29 mouse cellular contexts compared by ENCODE assay signal in the genomic region with DNA sequence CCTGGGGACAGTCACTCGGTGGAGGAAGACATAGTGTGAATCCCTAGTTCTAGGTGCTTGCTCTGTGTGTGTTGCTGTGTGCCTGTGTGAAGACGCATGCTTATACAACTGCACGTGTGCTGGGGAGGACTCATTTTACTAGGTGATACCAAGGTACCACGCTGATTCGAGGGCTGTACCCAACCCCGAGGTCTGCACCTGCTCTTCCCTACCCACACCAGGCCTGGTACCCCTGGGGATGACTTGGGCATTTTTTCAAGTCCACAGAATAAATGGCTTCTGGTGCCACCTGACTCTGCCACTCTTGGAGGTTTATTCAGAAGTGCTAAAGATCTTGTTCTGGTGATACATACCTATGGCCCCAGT. TPM values are rescaled to one million over a fixed set of nuclear protein-coding genes. Genes with fewer than 3 reads are reported as not detected.
A peak's percentile ranks its signal among the peaks of the same experiment; 100 is the strongest.
DNase-seq lines count a peak whose midpoint lies in the region; ATAC-seq and TF ChIP-seq lines count a peak whose summit lies in the region.
"Had no signal": no experiment of that assay in that cellular context is flagged by ENCODE, and none has a peak within 500 bp of the region (broad histone marks: within the 10 kb centered on the region; RNA-seq: fewer than 3 reads in every experiment).

No protein-coding gene starts in this region.

- peaks cover 27% of the 10 kb centered on the region for H3K4me1 ChIP-seq in forebrain, embryonic 14.5 days (ENCODE audit: control insufficient read depth, insufficient read depth, low read length)
- peaks cover 8% of the 10 kb centered on the region; the same call in 1 of the 2 replicates for H3K4me1 ChIP-seq in forebrain, embryonic 11.5 days (replicated peaks; ENCODE audit: control insufficient read depth, insufficient read depth, low read length)
- H3K4me1 ChIP-seq in neural tube, embryonic 15.5 days = peaks cover 23% of the 10 kb centered on the region
- H3K4me1 ChIP-seq: liver, embryonic 12.5 days; stomach, embryonic 15.5 days had no signal

- H3K27ac ChIP-seq in forebrain, embryonic 14.5 days (ENCODE audit: low read depth, low read length) = peak overlapping the region; percentile 63; the same call in 1 of the 2 replicates
- no peak overlapping the region for H3K27ac ChIP-seq in forebrain, embryonic 11.5 days (ENCODE audit: low read depth, low read length)
- peak overlapping the region; percentile 70 for H3K27ac ChIP-seq in left cerebral cortex, adult 2 months
- H3K27ac ChIP-seq in neural tube, embryonic 15.5 days (replicated peaks) = peak overlapping the region; percentile 67; the same call in 1 of the 2 replicates
- H3K27ac ChIP-seq: liver, embryonic 12.5 days; stomach, embryonic 15.5 days had no signal

- no peak overlapping the region for H3K4me2 ChIP-seq in forebrain, embryonic 14.5 days (ENCODE audit: low read length)
- no peak overlapping the region for H3K4me2 ChIP-seq in forebrain, embryonic 11.5 days (ENCODE audit: low read depth, low read length, severe bottlenecking)
- H3K4me2 ChIP-seq in neural tube, embryonic 15.5 days = no peak overlapping the region
- H3K4me2 ChIP-seq: heart, embryonic 11.5 days; hindbrain, embryonic 15.5 days; limb, embryonic 13.5 days; liver, embryonic 12.5 days; stomach, embryonic 15.5 days had no signal

- intact Hi-C loops in left cerebral cortex, adult 2 months (cut with DNase I) = no loop called here

- H3K36me3 ChIP-seq in forebrain, embryonic 14.5 days (ENCODE audit: control insufficient read depth, insufficient read depth, low read length) = peaks cover 3% of the 10 kb centered on the region; the same call in 1 of the 2 replicates
- H3K36me3 ChIP-seq in forebrain, embryonic 11.5 days (ENCODE audit: control insufficient read depth, insufficient read depth, low read length) = no peaks in the 10 kb centered on the region
- H3K36me3 ChIP-seq in neural tube, embryonic 15.5 days = 0 out of 2 replicates have a peak, but pooled peaks cover 2% of the 10 kb centered on the region
- H3K36me3 ChIP-seq: hindbrain, embryonic 15.5 days; liver, embryonic 12.5 days; stomach, embryonic 15.5 days had no signal

- no peaks in the 10 kb centered on the region for H3K9me3 ChIP-seq in forebrain, embryonic 14.5 days (replicated peaks; ENCODE audit: control insufficient read depth, low read length)
- no peaks in the 10 kb centered on the region for H3K9me3 ChIP-seq in forebrain, embryonic 11.5 days (ENCODE audit: control insufficient read depth, low read length)
- H3K9me3 ChIP-seq in neural tube, embryonic 15.5 days (replicated peaks) = no peaks in the 10 kb centered on the region
- H3K9me3 ChIP-seq: hindbrain, embryonic 15.5 days; limb, embryonic 13.5 days; liver, embryonic 12.5 days; stomach, embryonic 15.5 days had no signal

- no peak overlapping the region for H3K4me3 ChIP-seq in forebrain, embryonic 14.5 days (ENCODE audit: low read depth, low read length)
- no peak overlapping the region for H3K4me3 ChIP-seq in forebrain, embryonic 11.5 days (ENCODE audit: low read depth, low read length)
- no peak overlapping the region for H3K4me3 ChIP-seq in left cerebral cortex, adult 2 months
- no peak overlapping the region for H3K4me3 ChIP-seq in neural tube, embryonic 15.5 days (replicated peaks)
- H3K4me3 ChIP-seq: hindbrain, embryonic 15.5 days; limb, embryonic 13.5 days; liver, embryonic 12.5 days; stomach, embryonic 15.5 days had no signal

- H3K27me3 ChIP-seq in forebrain, embryonic 14.5 days (replicated peaks; ENCODE audit: control insufficient read depth, insufficient read depth, low read length) = no peaks in the 10 kb centered on the region
- no peaks in the 10 kb centered on the region for H3K27me3 ChIP-seq in forebrain, embryonic 11.5 days (ENCODE audit: control insufficient read depth, insufficient read depth, low read length)
- no peaks in the 10 kb centered on the region for H3K27me3 ChIP-seq in neural tube, embryonic 15.5 days (replicated peaks)
- H3K27me3 ChIP-seq: hindbrain, embryonic 15.5 days; limb, embryonic 13.5 days; liver, embryonic 12.5 days; stomach, embryonic 15.5 days had no signal

- DNase-seq in forebrain, embryonic 14.5 days (ENCODE audit: low spot score) = no peak
- DNase-seq in forebrain, embryonic 11.5 days (ENCODE audit: low spot score) = no peak
- no peak for DNase-seq in left cerebral cortex, adult 2 months (ENCODE audit: extremely low spot score in 1 of 2, low spot score in 2 of 2)
- DNase-seq in left cerebral cortex, adult 11 months (ENCODE audit: low spot score) = no peak
- DNase-seq in testis, postnatal 14 days (ENCODE audit: low spot score) = no peak
- DNase-seq: adrenal gland, adult 2 months; cerebellum, adult 11-12 months; cerebellum, postnatal 36 days; kidney, adult 9 months; kidney, postnatal 14 days; layer of hippocampus, postnatal 36 days; lung, adult 18-20 months; lung, postnatal 10 days; right cerebral cortex, adult 18-20 months; right cerebral cortex, postnatal 4 days; thymus, adult 18-20 months; thymus, postnatal 36 days had no signal

- no peak overlapping the region for H3K9ac ChIP-seq in forebrain, embryonic 14.5 days (ENCODE audit: low read length)
- no peak overlapping the region for H3K9ac ChIP-seq in forebrain, embryonic 11.5 days (ENCODE audit: low read length)
- H3K9ac ChIP-seq in neural tube, embryonic 15.5 days (replicated peaks) = no peak overlapping the region
- H3K9ac ChIP-seq: hindbrain, embryonic 15.5 days; limb, embryonic 13.5 days; liver, embryonic 12.5 days; stomach, embryonic 15.5 days had no signal

- ATAC-seq in forebrain, embryonic 14.5 days = no peak
- ATAC-seq in forebrain, embryonic 11.5 days (replicated peaks; ENCODE audit: low FRiP score) = no peak
- ATAC-seq in granulocyte monocyte progenitor cell, adult 5-6 weeks (replicated peaks; ENCODE audit: poor library complexity, severe bottlenecking) = 0 out of 2 replicates have a peak, but pooled peaks have one; percentile 14
- no peak for ATAC-seq in neural tube, embryonic 15.5 days (ENCODE audit: low FRiP score)
- ATAC-seq: intestine, embryonic 16.5 days; liver, embryonic 12.5 days; midbrain, embryonic 16.5 days had no signal

- WGBS in forebrain, embryonic 14.5 days = 84% methylated on average over 6 of the region's 6 CpGs
- 88% methylated on average over 6 of the region's 6 CpGs for whole genome bisulfite sequencing in forebrain, embryonic 11.5 days
- WGBS in neural tube, embryonic 15.5 days = 77% methylated on average over 6 of the region's 6 CpGs

- TF ChIP-seq CTCF in left cerebral cortex, adult 2 months (IDR thresholded peaks at IDR 0.05) = no peak

RNA-seq across cellular contexts. Expression of a gene that starts 24.2 kb away (rescaled TPM):
- polyA plus RNA-seq in forebrain, embryonic 14.5 days (2014; fragmentation: Nextera tagmentation; extraction: Ambion mirVana) = 2.1 and 3.0 TPM in 2 replicates
- 0.96 and 1.1 TPM in 2 replicates for polyA plus RNA-seq in forebrain, embryonic 11.5 days (2014; fragmentation: Nextera tagmentation; extraction: Ambion mirVana)
- 1 to 10 TPM in 1 of 2 experiments, under 1 TPM in 1; 1.00 to 1.8 TPM for total RNA-seq in left cerebral cortex, adult 2 months (2021)
- total RNA-seq in granulocyte monocyte progenitor cell, adult 5-6 weeks (2014; fragmentation: Nextera tagmentation) = not detected in 2 replicates
- not detected in 2 replicates for total RNA-seq in granulocyte monocyte progenitor cell, adult 5-6 weeks (2017)
- polyA plus RNA-seq in neural tube, embryonic 15.5 days (2015; fragmentation: Nextera tagmentation; extraction: Ambion mirVana) = 1.7 and 1.9 TPM in 2 replicates
- total RNA-seq: gastrocnemius, adult 8-10 months; megakaryocyte progenitor cell, adult 5-6 weeks; MEL had no signal

RNA-seq across cellular contexts. Expression of a gene that starts 27.7 kb away (rescaled TPM):
- 24.0 and 25.2 TPM in 2 replicates for polyA plus RNA-seq in forebrain, embryonic 14.5 days (2014; fragmentation: Nextera tagmentation; extraction: Ambion mirVana)
- 10.5 and 11.7 TPM in 2 replicates for polyA plus RNA-seq in forebrain, embryonic 11.5 days (2014; fragmentation: Nextera tagmentation; extraction: Ambion mirVana)
- total RNA-seq in left cerebral cortex, adult 2 months (2021) = 10 to 100 TPM; 18.5 to 18.6 TPM
- total RNA-seq in granulocyte monocyte progenitor cell, adult 5-6 weeks (2014; fragmentation: Nextera tagmentation) = 6.5 and 8.7 TPM in 2 replicates
- total RNA-seq in granulocyte monocyte progenitor cell, adult 5-6 weeks (2017) = 4.0 and 4.9 TPM in 2 replicates
- polyA plus RNA-seq in neural tube, embryonic 15.5 days (2015; fragmentation: Nextera tagmentation; extraction: Ambion mirVana) = 30.0 and 31.0 TPM in 2 replicates

RNA-seq across cellular contexts. Expression of a gene that starts 34.7 kb away (rescaled TPM):
- 739 and 915 TPM in 2 replicates for polyA plus RNA-seq in forebrain, embryonic 14.5 days (2014; fragmentation: Nextera tagmentation; extraction: Ambion mirVana)
- polyA plus RNA-seq in forebrain, embryonic 11.5 days (2014; fragmentation: Nextera tagmentation; extraction: Ambion mirVana) = 852 and 943 TPM in 2 replicates
- 100 to 1,000 TPM; 817 to 866 TPM for total RNA-seq in left cerebral cortex, adult 2 months (2021)
- 2,916 and 3,176 TPM in 2 replicates for total RNA-seq in granulocyte monocyte progenitor cell, adult 5-6 weeks (2014; fragmentation: Nextera tagmentation)
- total RNA-seq in granulocyte monocyte progenitor cell, adult 5-6 weeks (2017) = 2,043 and 3,376 TPM in 2 replicates
- polyA plus RNA-seq in neural tube, embryonic 15.5 days (2015; fragmentation: Nextera tagmentation; extraction: Ambion mirVana) = 804 and 844 TPM in 2 replicates
